Mouse (Mus musculus) thymus, adult 18-20 months (tissue): ENCODE measurements around the gene Pax7.

Experiments used
- DNase-seq, 2 experiments: peaks; one replicate each; pipeline ENCODE4 v3.0.0; 2022; ENCODE audit warnings: mixed read lengths in 2 of 2

Pax7 gene

DNA sequence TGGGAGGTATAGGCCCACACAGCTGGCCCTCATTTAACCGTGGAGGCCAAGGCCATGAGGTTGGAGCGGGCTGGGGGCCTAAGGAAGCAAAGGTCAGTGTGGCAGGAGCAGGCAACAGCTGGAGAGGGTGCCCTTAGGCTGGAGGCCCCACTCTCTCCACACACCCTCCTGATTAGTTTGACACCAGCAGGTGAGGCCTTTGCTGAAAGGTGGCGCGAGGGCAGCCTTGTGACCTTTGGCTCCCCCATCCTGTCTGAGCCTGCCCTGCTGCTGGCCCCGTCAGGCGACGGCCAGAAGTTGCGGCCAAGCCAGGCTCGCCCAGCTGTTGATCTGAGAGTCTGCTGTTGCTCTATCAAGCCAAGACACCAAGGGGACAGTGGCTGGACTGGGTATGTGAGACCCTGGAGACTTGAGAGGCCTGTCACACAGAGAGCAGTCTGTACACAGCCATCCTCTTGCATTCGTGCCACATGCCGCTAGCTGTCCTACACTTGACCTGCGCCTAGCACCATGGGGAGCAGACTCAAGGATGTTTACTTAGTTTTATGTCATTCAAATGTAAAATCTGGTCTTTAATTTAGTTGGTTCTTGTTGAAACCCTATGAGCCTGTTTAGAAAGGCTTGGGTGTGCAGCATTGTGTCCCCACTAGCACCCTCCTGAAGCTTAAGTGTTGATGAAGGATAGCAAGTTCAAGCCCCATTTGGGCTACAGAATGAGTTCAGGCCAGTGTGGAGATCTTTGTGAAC is 86.0 kb downstream of the Pax7 start:
- DNase-seq: no peak

DNA sequence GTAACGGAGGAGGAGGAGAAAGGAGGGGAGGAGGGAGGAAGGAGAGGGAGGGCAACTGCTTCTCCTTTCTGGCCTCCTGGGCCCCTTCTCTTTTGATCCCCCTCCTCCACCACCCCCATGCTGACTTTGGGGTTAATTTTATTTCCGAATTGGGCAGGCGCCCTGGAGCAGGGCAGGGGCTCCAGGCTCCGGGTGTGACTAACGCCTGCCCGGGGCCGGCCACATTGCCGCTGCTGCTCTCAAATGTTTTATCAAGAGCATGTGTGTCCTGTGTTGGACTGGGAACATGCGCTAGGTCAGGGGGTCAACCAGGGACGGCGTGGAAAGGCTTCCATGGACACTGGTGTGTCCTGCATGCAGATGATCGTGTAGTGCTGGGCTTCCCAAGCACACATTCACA is 87.2 kb downstream of the Pax7 start:
- no peak for DNase-seq

DNA sequence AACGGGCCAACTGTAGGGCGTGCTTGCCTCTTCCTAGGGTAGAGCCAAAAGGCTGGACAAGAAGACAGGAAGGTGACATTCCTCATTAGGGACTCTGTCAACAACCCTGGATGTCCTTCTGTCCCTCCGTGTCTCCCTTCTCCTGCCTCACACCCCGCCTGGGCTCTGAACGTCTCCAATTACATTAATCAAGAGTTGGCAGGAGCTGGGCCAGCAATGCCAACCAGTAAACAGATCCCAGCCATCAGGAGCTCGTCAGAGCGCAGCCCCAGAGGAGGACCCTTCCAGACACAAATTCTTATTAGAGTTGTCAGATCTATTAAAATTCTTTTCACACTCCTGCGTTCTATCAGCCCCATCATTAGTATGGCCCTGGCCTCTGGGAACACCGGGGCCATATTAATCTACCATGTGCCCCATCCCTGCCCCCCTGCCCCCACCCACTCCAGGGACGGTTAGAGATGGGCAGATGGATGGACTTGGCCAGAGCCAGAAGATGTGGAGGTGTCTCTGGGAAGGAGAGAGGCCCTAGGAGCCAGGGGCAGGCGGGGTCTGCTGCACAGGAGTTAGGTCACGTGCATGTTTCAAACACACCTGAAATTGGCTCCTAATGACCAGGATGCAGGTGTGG is 88.4 kb downstream of the Pax7 start:
- no peak for DNase-seq

DNA sequence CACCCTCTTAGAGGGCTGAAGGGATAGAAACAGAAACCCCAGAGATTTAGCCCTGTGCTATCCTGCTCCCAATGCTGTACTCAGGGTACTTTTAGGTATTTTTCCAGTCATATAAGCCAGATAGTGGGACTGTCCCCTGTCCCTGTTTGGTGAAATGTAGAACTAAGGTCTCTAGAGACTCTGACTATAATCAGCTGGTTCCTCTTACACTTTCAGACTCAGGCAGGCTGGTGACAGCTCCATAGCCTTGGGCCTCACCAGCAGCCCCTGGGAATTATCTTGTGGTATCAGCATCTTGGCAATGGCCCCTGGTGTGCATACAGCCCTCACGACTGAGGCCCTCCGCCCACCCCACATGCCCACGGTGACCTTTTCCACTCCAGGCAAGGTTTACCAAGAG is 89.7 kb downstream of the Pax7 start:
- no peak for DNase-seq

DNA sequence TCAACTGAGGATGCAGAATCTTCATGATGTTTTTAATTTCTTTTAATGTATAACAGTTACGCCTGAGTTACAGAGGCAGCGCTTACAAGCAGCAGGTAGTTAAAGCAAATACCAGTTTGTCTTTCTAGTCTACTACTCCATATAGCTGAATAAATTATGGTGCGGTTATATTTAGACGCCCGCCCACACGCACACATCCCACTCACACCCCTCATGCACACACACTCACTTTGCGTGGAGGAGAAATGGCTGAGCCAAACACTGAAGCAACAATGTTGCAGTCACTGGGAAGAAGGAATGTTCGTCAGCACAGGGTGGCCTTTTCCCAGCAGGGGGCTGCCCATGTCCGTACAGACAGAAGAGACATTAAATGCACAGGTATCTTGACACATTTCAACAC is 96.3 kb downstream of the Pax7 start:
- no peak for DNase-seq

DNA sequence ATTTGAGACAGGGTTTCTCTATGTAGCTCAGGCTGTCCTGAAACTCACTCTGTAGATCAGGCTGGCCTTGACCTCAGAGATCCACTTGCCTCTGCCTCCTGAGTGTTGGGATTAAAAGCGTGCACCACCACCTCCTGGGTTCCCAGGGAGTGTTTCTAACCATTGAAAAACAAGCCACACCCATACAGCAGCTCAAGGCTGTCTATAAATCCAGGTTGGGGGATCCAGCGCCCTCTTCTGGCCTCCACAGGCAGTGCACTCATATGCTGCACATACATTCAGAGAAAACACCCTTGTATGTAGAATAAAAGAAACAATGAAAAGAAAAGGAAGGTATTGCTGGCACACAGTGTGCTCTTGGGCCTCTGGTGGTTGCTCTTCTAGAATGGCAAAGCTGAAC is 106.2 kb downstream of the Pax7 start:
- no peak for DNase-seq

DNA sequence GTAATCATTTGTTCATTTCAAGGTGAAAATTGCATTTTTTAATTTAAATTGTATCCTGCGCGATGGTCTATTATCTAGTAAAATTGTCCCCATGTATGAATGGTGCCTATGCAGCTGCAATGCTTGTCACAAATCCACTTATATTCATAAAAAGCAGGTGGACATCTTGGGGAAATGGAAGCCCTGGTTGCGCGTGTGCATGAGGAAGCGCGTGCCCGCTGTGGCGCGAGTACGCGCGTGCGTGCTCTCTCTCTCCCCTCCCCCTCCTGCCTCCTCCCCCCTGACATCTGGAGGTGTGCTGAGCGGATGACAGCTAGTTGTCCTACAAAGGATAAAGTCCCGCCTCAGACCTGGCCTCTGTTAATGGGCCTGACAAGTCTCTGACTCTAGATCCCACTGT is 107.9 kb downstream of the Pax7 start:
- no peak for DNase-seq

DNA sequence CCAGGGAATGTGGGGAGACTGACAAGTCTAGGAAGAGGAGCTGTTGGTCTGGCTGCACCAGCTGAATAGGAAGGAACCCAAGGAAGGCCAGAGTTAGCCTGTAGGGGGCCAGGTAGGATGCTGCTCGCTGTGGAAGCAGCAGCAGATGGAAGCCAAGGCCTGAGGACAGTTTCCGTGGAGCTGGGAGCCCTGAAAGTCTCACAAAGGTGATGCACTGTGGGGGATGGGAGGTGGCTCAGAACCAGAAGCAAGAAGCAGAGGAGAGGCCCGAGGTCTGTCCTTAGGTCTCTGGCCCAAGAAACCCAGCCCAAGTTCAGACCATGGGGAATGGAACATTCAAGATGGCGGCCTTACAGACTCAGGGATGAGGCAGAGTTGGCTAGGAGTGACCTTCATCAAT is 109.0 kb downstream of the Pax7 start:
- no peak for DNase-seq

DNA sequence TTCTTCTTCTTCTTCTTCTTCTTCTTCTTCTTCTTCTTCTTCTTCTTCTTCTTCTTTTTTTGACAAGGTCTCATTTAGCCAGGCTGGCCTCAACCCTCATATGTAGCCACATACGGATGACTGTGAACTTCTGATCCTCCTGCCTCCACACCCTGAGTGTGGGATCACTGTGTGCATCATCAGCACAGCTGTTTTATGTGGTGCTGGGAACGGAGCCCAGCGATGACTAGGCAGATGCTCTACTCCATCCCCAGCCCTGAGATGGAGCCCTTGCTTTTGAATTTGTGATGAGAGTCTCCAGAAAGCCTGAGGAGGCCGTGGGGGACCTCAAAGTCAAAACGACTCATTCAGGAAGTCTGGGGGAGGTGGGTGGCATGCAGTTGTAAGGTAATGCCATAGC is 114.3 kb downstream of the Pax7 start:
- DNase-seq: no peak

GRCm38 (mm10) chr4:139716477-139717169 is 116.7 kb downstream of the Pax7 start:
- DNase-seq: no peak

GRCm38 (mm10) chr4:139715241-139715932 is 117.9 kb downstream of the Pax7 start:
- no peak for DNase-seq

GRCm38 (mm10) chr4:139710467-139711334 is 122.6 kb downstream of the Pax7 start:
- no peak for DNase-seq

GRCm38 (mm10) chr4:139705986-139706385 is 127.3 kb downstream of the Pax7 start:
- no peak for DNase-seq

GRCm38 (mm10) chr4:139703468-139703867 is 129.9 kb downstream of the Pax7 start:
- DNase-seq: no peak

DNA sequence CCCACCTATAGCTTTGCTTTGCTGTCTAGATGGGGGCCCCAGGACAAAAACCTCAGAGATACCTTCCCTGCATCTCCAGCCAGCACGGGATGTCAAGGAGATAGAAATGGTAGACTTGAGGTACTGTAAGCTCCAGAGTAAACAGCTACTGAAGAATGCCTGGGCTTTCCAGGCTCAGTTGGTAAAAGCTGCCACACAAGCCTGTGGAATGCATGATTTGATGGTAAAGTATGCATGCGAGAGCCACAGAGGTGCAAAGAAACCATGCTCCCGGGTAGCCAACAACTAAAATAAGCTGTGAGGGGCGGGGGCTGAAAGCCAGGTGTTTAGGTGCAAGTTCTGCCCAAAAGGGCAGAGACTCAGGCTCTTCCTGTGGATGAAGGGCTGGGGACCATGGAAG is 130.4 kb downstream of the Pax7 start:
- DNase-seq: no peak

GRCm38 (mm10) chr4:139698602-139699001 is 134.7 kb downstream of the Pax7 start:
- no peak for DNase-seq

DNA sequence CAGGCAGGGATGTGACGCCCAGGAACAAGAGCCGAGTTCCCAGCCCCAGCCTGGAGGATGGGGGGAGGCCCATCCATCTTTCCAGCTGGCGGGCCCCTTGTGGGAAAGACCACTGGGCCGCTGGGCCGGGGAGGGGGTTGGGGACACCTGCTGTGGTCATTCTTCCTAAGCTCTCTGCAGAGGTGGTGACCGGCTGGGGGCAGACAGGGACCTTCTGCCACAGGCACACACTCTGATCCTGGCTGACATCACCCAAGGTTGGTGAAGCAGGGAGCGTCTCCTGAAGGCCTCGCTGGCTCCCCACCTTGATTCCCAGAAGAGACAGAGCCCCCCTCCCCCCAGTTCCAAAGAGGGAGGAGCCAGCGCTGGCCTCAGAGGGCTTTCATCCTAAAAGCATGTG is 135.6 kb downstream of the Pax7 start:
- no peak for DNase-seq

DNA sequence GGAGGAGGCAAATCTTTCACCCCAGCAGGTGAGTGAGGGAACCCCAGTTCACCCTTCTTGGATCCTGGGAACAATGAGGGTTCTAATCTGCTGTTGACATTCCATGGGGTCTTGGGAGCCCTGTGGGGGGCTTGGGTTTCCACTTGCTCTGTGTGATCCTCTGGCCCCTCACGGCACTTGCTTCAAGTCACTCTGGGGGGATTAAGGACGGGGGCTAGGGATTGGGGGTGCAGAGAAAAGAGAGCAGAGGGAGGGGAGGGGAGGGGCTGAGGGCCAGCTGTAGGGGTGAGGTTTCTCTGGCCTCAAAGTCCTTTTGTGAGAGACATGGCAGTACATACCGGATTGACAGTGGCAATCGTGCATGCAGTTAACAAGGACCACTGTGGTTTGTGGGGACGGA is 140.0 kb downstream of the Pax7 start:
- DNase-seq: no peak

- DNase-seq: no peak
These were observed 143.6 kb downstream of the Pax7 start for GRCm38 (mm10) chr4:139689627-139690269.

GRCm38 (mm10) chr4:139688058-139688457 is 145.3 kb downstream of the Pax7 start:
- no peak for DNase-seq
